Mouse (Mus musculus): ENCODE data around the gene Fbxl19.
"Not testable (repeated sequence)": the region's sequence is repeated elsewhere in the genome, so short reads cannot be mapped to it uniquely, and the experiment has no call there.

Gene Fbxl19

GRCm38 (mm10) chr7:127768346-127768996 is 24.1 kb downstream of the Fbxl19 start:
- no peak for DNase-seq (ENCODE audit: low spot score)

- peak; percentile 99 for DNase-seq (ENCODE audit: low spot score)
Measured at GRCm38 (mm10) chr7:127768997-127769593, 24.8 kb downstream of the Fbxl19 start.

GRCm38 (mm10) chr7:127769651-127770038 is 25.3 kb downstream of the Fbxl19 start, which contains the start of gene Orai3:
TSS of gene Orai3 (plus strand) at chr7:127769815.
- peak; percentile 91 for DNase-seq (ENCODE audit: low spot score)

GRCm38 (mm10) chr7:127770039-127770905 is 25.9 kb downstream of the Fbxl19 start:
- DNase-seq (ENCODE audit: low spot score), result peak; percentile 60

- DNase-seq (ENCODE audit: low spot score), result no peak
Measured at GRCm38 (mm10) chr7:127771262-127771661, 26.9 kb downstream of the Fbxl19 start.

GRCm38 (mm10) chr7:127772080-127772479 is 27.7 kb downstream of the Fbxl19 start:
- DNase-seq (ENCODE audit: low spot score), result no peak

GRCm38 (mm10) chr7:127772557-127772956 is 28.2 kb downstream of the Fbxl19 start:
- no peak for DNase-seq (ENCODE audit: low spot score)

GRCm38 (mm10) chr7:127773664-127774384 is 29.5 kb downstream of the Fbxl19 start:
- peak; percentile 85 for DNase-seq (ENCODE audit: low spot score)

GRCm38 (mm10) chr7:127775837-127776236 is 31.5 kb downstream of the Fbxl19 start:
- DNase-seq (ENCODE audit: low spot score), result not testable (repeated sequence)

- DNase-seq (ENCODE audit: low spot score), result peak; percentile 92
Measured at GRCm38 (mm10) chr7:127776426-127776825, 32.1 kb downstream of the Fbxl19 start, which contains the start of gene Setd1a. TSS of gene Setd1a (plus strand) at chr7:127776670.

GRCm38 (mm10) chr7:127776878-127777473 is 32.6 kb downstream of the Fbxl19 start:
- peak; percentile 98 for DNase-seq (ENCODE audit: low spot score)

- DNase-seq (ENCODE audit: low spot score), result peak; percentile 81
Measured at GRCm38 (mm10) chr7:127777474-127778266, 33.3 kb downstream of the Fbxl19 start.

- DNase-seq (ENCODE audit: low spot score), result no peak
Measured at GRCm38 (mm10) chr7:127778350-127778749, 34.0 kb downstream of the Fbxl19 start.

GRCm38 (mm10) chr7:127785308-127785707 is 41.0 kb downstream of the Fbxl19 start, which contains the start of gene Gm49388:
TSS of gene Gm49388 (plus strand) at chr7:127785608.
- no peak for DNase-seq (ENCODE audit: low spot score)

- no peak for DNase-seq (ENCODE audit: low spot score)
Measured at GRCm38 (mm10) chr7:127797076-127797845, 52.9 kb downstream of the Fbxl19 start.

- DNase-seq (ENCODE audit: low spot score), result peak; percentile 46
Measured at GRCm38 (mm10) chr7:127798591-127798990, 54.2 kb downstream of the Fbxl19 start.

GRCm38 (mm10) chr7:127799211-127799610 is 54.9 kb downstream of the Fbxl19 start:
- no peak for DNase-seq (ENCODE audit: low spot score)

- no peak for DNase-seq (ENCODE audit: low spot score)
Measured at GRCm38 (mm10) chr7:127799738-127800137, 55.4 kb downstream of the Fbxl19 start.

GRCm38 (mm10) chr7:127800435-127801009 is 56.2 kb downstream of the Fbxl19 start, which contains the start of gene Hsd3b7:
TSS of gene Hsd3b7 (plus strand) at chr7:127800604.
- peak; percentile 89 for DNase-seq (ENCODE audit: low spot score)

Measured in MN1 (cell line).